Mouse (Mus musculus) forebrain, embryonic 16.5 days (tissue): ENCODE results near the gene Rnasek. TPM values are rescaled to one million over a fixed set of nuclear protein-coding genes. Genes with fewer than 3 reads are reported as not detected.
A peak's percentile ranks its signal among the peaks of the same experiment; 100 is the strongest.

ENCODE experiments used
- ATAC-seq: fragments of 200-750 bp; cut with Nextera tagmentation; 2 replicates; pipeline ENCODE4 v1.8.0; 2017; ENCODE audit warnings: mild to moderate bottlenecking, moderate library complexity
- H3K27ac ChIP-seq: fragments of 300-500 bp; sonication (generic); 2 replicates; pipeline ENCODE4 v1.5.1; 2014; ENCODE audit warnings: low read length, control low read depth
- H3K27me3 ChIP-seq: fragments of 300-500 bp; sonication (generic); replicated peaks from 2 replicates; pipeline ENCODE4 v1.6.1; 2014; ENCODE audit warnings: low read length; ENCODE audit not compliant: control insufficient read depth, insufficient read depth
- H3K36me3 ChIP-seq: fragments of 300-500 bp; sonication (generic); 2 replicates; pipeline ENCODE4 v1.6.1; 2014; ENCODE audit not compliant: control insufficient read depth, insufficient read depth
- H3K4me1 ChIP-seq: fragments of 300-500 bp; sonication (generic); replicated peaks from 2 replicates; pipeline ENCODE4 v1.6.1; 2014; ENCODE audit warnings: low read length; ENCODE audit not compliant: control insufficient read depth, insufficient read depth
- H3K4me2 ChIP-seq: fragments of 300-500 bp; sonication (generic); 2 replicates; pipeline ENCODE4 v1.6.1; 2014; ENCODE audit warnings: mild to moderate bottlenecking, low read length, control low read depth
- H3K4me3 ChIP-seq: fragments of 300-500 bp; sonication (generic); replicated peaks from 2 replicates; pipeline ENCODE4 v1.5.1; 2014; ENCODE audit warnings: mild to moderate bottlenecking, low read length, control low read depth
- H3K9ac ChIP-seq: fragments of 300-500 bp; sonication (generic); replicated peaks from 2 replicates; pipeline ENCODE4 v1.6.1; 2014; ENCODE audit warnings: low read depth, low read length, control low read depth
- H3K9me3 ChIP-seq: fragments of 300-500 bp; sonication (generic); 2 replicates; pipeline ENCODE4 v1.6.1; 2016; ENCODE audit warnings: low read length; ENCODE audit not compliant: control insufficient read depth
- WGBS: fragments of 180-500 bp; shearing (Covaris S2); extraction: QIAGEN DNeasy Blood & Tissue Kit; methylation state at CpG from one replicate; pipeline ENCODE4 v1.1.7; 2014; 5-methylcytosine and 5-hydroxymethylcytosine counted together
- polyA plus RNA-seq: library from polyadenylated mRNA; unstranded; fragments of >200 nt; fragmentation: Nextera tagmentation; extraction: Ambion mirVana; gene quantifications from 2 replicates; pipeline ENCODE4 v1.2.1, GENCODE M21; 2015

Gene Rnasek
- polyA plus RNA-seq, 1 experiment from 2014 or later: 287 TPM

DNA sequence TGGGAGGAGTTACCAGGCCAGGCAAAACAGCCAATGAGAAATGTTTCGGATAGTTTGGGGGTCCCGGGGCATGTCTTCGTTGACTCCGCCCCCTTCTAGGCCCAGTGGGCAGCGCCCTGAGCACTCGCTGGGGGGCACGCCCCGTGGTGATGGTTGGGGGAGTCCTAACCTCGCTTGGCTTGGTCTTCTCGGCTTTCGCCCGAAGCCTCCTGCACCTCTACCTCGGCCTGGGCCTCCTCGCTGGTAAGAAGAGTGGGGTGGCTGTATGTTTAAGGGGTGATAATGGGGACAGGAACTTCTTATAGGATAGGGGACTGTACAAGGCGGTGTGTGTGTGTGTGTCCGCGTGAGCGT, 24.8 kb downstream of the Rnasek start:
- no peak overlapping the region for H3K27ac ChIP-seq
- no peak for ATAC-seq
- H3K4me3 ChIP-seq: peak overlapping the region; percentile 42
- H3K36me3 ChIP-seq: peaks cover 4% of the 10 kb centered on the region; the same call in 1 of the 2 replicates
- 5% methylated on average over 18 of the region's 18 CpGs for WGBS
- H3K27me3 ChIP-seq: peaks cover 44% of the 10 kb centered on the region
- H3K9ac ChIP-seq: no peak overlapping the region
- H3K9me3 ChIP-seq: no peaks in the 10 kb centered on the region
- H3K4me1 ChIP-seq: peaks cover 31% of the 10 kb centered on the region
- peak overlapping the region; percentile 65 for H3K4me2 ChIP-seq

DNA sequence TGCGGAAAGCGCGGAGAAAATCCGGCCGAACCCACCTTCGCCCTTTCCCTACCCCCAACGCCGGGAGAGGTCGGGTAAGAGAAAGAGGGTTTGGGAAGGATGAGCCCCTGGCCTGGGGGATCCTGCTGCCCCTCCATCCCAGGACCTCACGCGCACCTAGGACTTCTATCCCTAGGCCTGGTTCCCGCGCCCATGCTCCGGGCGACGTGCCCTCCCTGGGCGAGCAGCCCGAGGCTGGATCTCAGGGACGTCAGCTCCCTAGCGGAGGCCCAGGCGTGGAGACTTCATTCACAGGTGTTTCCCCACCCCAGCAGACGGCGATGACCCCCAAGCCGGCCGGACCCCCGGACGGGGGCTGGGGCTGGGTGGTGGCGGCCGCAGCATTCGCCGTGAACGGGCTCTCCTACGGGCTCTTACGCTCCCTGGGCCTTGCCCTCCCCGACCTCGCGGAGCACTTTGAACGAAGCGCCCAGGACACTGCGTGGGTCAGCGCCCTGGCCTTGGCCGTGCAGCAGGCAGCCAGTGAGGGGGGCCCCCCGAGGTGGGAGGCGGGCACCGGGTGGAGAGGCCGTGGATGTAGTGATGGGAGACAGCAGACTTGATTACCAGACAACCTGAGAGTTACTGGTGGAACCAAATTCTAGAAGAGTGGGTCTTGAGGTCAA, 25.3 kb downstream of the Rnasek start:
- H3K4me3 ChIP-seq: peak overlapping the region; percentile 42
- ATAC-seq: 0 out of 2 replicates have a peak, but pooled peaks have one; percentile 19
- peak overlapping the region; percentile 56 for H3K9ac ChIP-seq
- H3K27me3 ChIP-seq: peaks cover 44% of the 10 kb centered on the region
- no peaks in the 10 kb centered on the region for H3K9me3 ChIP-seq
- under 1% methylated on average over 46 of the region's 46 CpGs for WGBS
- peaks cover 4% of the 10 kb centered on the region; the same call in 1 of the 2 replicates for H3K36me3 ChIP-seq
- peaks cover 27% of the 10 kb centered on the region for H3K4me1 ChIP-seq
- no peak overlapping the region for H3K27ac ChIP-seq
- H3K4me2 ChIP-seq: peak overlapping the region; percentile 65

DNA sequence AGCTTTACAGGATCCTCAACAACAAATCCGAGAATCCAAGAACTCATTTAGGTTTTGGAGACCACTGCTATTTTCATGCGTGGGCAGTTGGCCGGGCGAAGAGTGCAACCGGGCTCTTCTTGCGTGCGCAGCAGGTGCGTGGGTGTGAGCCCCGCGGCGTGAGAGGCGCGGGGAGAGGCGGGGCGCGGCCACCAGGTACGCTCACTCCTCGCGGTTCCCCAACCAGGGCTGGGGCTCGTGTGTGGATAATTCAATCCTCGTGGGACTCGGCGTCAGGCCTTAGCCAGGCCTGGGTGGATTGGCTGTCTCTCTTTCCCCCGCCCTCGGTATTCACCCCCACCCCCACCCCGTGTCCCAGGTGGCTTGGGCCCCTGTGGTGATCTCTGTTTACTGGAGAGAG, 25.9 kb downstream of the Rnasek start:
- WGBS: 3% methylated on average over 26 of the region's 26 CpGs
- H3K9ac ChIP-seq: peak overlapping the region; percentile 56; the same call in 1 of the 2 replicates

DNA sequence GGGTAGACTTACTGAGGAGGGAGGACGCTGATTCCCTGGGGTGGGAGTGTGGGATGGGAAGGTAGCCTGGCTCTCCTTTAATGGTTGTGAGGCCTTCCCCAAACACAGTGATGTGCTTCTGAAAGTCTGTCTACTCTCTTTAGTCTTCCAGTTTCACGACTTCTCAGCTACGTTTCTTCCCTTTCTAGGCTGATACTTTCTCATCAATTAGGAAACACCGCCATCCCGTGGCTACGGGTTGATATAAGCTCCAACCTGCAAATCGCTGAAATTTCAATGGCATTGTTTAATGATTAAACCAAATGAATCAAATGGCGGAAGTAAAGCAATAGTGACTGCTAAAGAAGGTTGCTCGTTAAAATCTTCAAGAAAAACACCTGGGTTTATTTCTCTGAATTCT, 26.7 kb downstream of the Rnasek start:
- no peak overlapping the region for H3K9ac ChIP-seq
- no peak overlapping the region for H3K27ac ChIP-seq
- peaks cover 16% of the 10 kb centered on the region for H3K4me1 ChIP-seq
- H3K9me3 ChIP-seq: no peaks in the 10 kb centered on the region
- no peak overlapping the region for H3K4me2 ChIP-seq
- 10% methylated on average over 9 of the region's 9 CpGs for WGBS
- H3K27me3 ChIP-seq: peaks cover 44% of the 10 kb centered on the region
- no peak overlapping the region for H3K4me3 ChIP-seq
- ATAC-seq: peak; percentile 35; the same call in 1 of the 2 replicates
- H3K36me3 ChIP-seq: peaks cover 4% of the 10 kb centered on the region; the same call in 1 of the 2 replicates

More for the DNA sequence above, 25.9 kb downstream of the Rnasek start:
- peaks cover 4% of the 10 kb centered on the region; the same call in 1 of the 2 replicates for H3K36me3 ChIP-seq
- H3K27ac ChIP-seq: no peak overlapping the region
- 0 out of 2 replicates have a peak, but pooled peaks have one; percentile 31 for ATAC-seq
- peaks cover 44% of the 10 kb centered on the region for H3K27me3 ChIP-seq
- peaks cover 21% of the 10 kb centered on the region for H3K4me1 ChIP-seq
- H3K4me3 ChIP-seq: peak overlapping the region; percentile 42
- no peaks in the 10 kb centered on the region for H3K9me3 ChIP-seq
- H3K4me2 ChIP-seq: peak overlapping the region; percentile 65

DNA sequence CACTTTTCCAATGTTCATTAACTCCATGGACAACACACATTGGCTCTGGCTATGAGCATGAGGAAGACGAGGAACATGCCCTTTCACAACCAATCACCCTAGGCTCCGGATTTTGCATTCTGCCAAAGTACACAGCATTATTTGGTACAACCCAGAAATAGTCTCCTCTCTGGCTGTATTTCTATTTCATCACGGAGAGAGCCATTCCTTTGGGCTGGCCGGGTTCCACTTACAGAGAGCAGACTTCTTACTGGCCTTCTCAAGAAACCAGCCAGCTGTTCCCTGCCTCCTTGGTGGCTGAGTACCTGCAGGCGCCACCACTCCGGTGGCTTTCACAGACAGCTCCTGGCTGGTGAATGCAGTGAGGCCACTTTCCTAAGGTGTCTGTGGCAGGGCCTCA, 27.2 kb downstream of the Rnasek start, which contains the start of gene Slc16a11:
Gene Slc16a11, plus strand, starts transcription at position 330 of the 400 bp plus-strand sequence.
- H3K36me3 ChIP-seq: peaks cover 3% of the 10 kb centered on the region; the same call in 1 of the 2 replicates
- peaks cover 44% of the 10 kb centered on the region for H3K27me3 ChIP-seq
- H3K4me1 ChIP-seq: peaks cover 16% of the 10 kb centered on the region
- H3K4me2 ChIP-seq: peak within 1 kb of the TSS; percentile 65
- H3K9ac ChIP-seq: 0 out of 2 replicates have a peak within 1 kb of the TSS, but pooled peaks have one; percentile 56
- H3K9me3 ChIP-seq: no peaks in the 10 kb centered on the region
- peak within 1 kb of the TSS; percentile 42 for H3K4me3 ChIP-seq
- H3K27ac ChIP-seq: no peak within 1 kb of the TSS
- ATAC-seq: no peak
- WGBS: 58% methylated on average over 6 of the region's 6 CpGs

DNA sequence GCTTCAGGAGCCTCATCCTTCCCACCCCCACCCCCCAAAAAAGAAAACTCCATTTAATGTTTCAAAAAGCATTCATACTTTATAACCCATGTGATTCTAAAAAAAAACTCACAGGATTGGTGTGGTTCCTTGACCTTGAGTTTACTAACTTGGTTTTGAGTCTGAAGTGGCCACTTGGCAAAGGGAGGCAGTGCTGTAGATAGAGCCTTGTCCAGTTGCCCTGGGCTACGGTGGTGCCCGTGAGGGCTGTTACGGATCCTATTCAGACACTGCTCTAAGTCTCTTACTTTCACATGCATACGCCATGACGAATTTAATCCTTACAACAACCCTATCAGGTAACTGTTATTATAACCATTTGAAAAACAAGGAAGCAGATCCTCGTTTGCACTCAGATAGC, 27.7 kb downstream of the Rnasek start:
- no peaks in the 10 kb centered on the region for H3K9me3 ChIP-seq
- no peaks in the 10 kb centered on the region for H3K36me3 ChIP-seq
- no peak for ATAC-seq
- H3K9ac ChIP-seq: no peak overlapping the region
- H3K4me2 ChIP-seq: no peak overlapping the region
- 67% methylated on average over 6 of the region's 6 CpGs for WGBS
- H3K4me3 ChIP-seq: no peak overlapping the region
- H3K27me3 ChIP-seq: peaks cover 42% of the 10 kb centered on the region
- no peak overlapping the region for H3K27ac ChIP-seq
- H3K4me1 ChIP-seq: peaks cover 16% of the 10 kb centered on the region

DNA sequence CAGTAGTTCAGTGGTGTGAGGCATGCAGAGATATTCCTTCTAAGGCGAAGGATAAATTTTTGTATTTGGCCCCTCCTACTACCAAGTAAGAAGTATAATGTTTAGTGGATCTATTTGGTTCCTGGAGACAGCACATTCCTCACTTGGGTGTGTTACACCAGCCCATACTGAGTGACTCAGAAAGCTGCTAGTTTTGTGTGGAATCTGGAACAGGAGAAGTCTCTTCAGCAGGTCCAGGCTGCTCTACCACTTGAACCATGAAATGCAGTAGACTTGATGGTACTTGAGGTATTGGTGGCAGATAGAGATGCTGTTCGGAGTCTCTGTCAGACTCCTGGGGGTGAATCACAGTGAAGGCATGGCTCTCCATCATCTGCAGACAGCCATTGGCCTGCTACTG, 29.0 kb downstream of the Rnasek start:
- no peak overlapping the region for H3K4me3 ChIP-seq
- ATAC-seq: no peak
- H3K4me2 ChIP-seq: no peak overlapping the region
- H3K27me3 ChIP-seq: peaks cover 32% of the 10 kb centered on the region
- H3K4me1 ChIP-seq: peaks cover 16% of the 10 kb centered on the region
- no peaks in the 10 kb centered on the region for H3K36me3 ChIP-seq
- no peak overlapping the region for H3K9ac ChIP-seq
- no peak overlapping the region for H3K27ac ChIP-seq
- H3K9me3 ChIP-seq: no peaks in the 10 kb centered on the region
- 90% methylated on average over 2 of the region's 2 CpGs for WGBS

DNA sequence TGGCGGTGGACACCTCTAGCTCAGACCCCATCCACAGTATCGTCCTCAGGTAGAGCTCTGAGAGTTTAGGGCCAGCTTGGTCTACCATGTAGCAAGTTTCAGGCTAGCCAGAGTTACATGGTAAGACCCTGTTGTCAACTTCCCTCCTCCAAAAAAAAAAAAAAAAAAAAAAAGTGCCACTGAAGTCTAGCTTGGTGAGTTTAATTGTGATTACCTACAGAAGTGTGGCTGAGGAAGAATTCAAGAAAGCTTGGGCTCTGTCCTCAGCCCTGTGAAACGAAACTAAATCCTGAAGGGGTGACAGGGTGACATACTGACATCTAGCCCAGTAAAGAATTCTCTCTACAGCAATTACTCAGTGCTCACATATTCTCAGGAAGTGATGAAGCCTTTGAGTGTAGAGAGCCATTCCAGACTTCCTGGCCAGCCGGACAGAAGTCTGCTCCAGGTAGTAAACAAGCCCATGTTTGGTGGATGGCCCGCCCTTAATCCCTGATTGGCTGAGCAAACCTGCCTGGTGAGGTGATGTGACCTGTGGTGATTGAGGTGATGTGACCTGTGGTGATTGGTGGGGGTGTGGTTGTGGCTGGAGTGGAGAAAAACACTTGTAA, 30.8 kb downstream of the Rnasek start:
- H3K27ac ChIP-seq: no peak overlapping the region
- H3K9me3 ChIP-seq: no peaks in the 10 kb centered on the region
- H3K4me2 ChIP-seq: no peak overlapping the region
- H3K36me3 ChIP-seq: no peaks in the 10 kb centered on the region
- 79% methylated on average over 5 of the region's 5 CpGs for WGBS
- peaks cover 14% of the 10 kb centered on the region for H3K27me3 ChIP-seq
- no peak overlapping the region for H3K9ac ChIP-seq
- no peak overlapping the region for H3K4me3 ChIP-seq
- ATAC-seq: no peak
- peaks cover 5% of the 10 kb centered on the region for H3K4me1 ChIP-seq

DNA sequence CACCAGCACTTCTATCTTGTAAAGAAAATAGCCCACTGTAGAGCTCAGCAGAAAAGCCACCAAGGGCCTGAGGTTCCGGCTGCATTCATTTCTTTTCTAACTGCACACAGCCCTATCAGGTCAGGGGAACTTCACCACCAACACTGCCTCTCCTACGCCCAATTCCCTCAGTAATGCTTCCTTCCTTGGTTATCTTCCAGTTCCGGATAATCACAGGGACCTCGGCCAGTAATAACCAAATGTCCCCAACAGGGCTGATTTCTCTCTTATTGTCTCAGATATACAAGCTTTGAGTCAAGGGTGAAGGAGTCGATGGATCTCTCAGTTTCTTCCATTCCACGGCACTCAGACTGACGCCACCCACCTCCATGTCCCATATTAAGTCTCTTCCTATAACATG, 32.4 kb downstream of the Rnasek start:
- ATAC-seq: no peak
- 82% methylated on average over 7 of the region's 7 CpGs for WGBS
- Histone ChIP-seq H3K27ac (no peak overlapping the region), H3K9me3 (no peaks in the 10 kb centered on the region), H3K36me3 (no peaks in the 10 kb centered on the region), H3K4me3 (no peak overlapping the region), H3K4me1 (no peaks in the 10 kb centered on the region), H3K4me2 (no peak overlapping the region), H3K27me3 (peaks cover 4% of the 10 kb centered on the region), H3K9ac (no peak overlapping the region)
